Mouse (Mus musculus) gastrocnemius, postnatal 10 days (tissue): ENCODE data around the gene Opn5. TPM values are rescaled to one million over a fixed set of nuclear protein-coding genes. Genes with fewer than 3 reads are reported as not detected.

ENCODE experiments used
- DNase-seq: peaks from one replicate; pipeline ENCODE4 v3.0.0; 2021; ENCODE audit warnings: mixed read lengths
- long read RNA-seq, 2 experiments: library from polyadenylated mRNA; stranded (forward); transcript quantifications; one replicate each; pipeline ENCODE4 v2.0.0; 2021
- total RNA-seq, 2 experiments: library from RNA; stranded (reverse); gene quantifications; 2 replicates each; pipeline ENCODE4 v1.2.3; 2021

Opn5 gene
- not detected for total RNA-seq
- long read RNA-seq, experiment 1 = 0 reads
- long read RNA-seq, experiment 2 = 0 reads

DNA sequence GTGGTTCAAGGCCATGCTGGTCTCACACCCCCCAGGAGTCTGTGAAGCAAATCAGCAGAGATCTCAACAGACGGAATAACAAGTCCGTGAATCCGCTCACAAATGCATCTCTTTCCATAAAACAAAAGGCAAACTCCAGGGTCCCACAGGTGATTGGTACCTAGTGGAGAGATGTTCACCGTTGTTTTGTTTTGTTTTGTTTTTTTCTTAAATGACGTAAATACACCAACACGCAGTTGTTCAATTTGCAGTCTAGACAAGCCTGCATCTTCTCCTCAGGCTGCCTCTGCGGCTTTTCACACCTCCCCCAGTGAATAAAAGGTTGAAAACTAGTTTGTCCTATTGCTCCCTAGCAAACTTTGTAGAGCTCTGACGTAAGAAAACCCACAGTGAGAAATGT, at the start of gene Opn5:
Gene Opn5, minus strand, starts transcription at position 101 of the 400 bp plus-strand sequence.
- no peak for DNase-seq

DNA sequence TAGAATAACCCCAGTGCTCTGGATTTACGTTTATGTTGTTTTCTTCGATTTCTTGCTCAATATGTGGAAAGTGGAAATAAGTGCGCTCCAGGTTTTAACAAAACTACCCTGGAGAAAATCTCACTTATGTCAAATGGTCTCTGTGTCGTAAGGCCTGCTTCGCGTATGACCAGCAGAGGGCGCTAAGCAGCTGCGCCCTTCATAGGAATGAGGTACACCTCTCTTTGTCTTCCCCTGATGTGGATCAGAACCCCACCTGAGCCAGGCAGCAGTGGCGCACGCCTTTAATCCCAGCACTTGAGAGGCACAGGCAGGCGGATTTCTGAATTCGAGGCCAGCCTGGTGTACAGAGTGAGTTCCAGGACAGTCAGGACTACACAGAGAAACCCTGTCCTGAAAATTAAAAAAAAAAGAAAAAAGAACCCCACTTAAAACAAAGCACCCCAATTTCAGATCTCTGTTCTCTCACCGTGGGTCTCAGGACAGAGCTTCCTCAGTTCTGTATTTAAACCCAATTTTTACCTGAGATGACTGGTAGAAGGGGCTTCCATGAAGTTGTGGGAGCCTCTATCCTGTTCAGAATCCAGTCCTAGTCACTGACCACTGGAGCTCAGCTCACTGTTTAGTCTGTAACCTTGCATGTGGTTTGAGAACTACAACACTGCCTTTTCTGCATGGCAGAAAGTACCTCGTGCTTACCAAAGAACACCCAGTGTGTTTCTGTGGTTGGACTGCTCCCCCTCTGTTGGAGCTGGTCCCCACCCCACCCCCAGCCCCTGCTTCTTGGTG, 47.6 kb upstream of the Opn5 start:
- peak; percentile 55 for DNase-seq

DNA sequence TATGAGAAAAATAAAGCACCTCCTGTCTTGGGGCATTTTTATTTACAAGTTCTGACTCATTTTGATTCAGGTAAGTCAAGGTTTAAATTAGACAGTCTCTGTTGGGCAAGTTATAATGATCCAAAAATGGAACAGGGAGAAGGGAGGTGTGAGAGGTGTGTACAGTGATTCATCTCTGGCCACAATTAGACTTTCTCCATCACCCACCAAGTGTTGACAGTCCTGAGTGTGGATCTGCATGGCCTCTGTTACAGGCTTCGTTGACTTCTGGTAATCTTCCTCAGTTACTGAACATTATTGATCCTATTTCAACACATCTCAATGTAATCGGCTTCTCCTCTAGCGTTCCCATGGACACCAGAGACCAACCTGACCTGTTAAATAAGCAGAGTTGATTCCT, 32.2 kb upstream of the Opn5 start:
- DNase-seq = no peak

DNA sequence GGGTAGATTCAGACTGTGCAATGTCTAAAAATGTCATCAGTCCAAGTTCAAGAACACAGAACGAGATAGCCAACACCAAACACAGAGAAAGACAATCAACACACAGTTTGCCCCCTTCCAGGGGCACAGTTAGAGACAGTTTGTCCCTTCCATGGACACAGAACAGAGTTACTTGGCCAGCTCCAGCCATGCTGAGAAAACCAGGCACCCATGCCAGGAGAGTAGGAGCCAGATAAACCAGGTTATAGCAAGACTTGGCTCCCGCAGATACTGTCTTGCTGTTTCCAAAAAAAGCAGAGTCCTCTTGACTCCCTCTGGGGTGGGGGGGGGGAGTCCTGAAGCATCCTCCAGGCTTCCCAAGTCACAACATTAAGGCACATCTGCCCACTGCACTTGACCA, 19.0 kb upstream of the Opn5 start:
- DNase-seq = no peak

DNA sequence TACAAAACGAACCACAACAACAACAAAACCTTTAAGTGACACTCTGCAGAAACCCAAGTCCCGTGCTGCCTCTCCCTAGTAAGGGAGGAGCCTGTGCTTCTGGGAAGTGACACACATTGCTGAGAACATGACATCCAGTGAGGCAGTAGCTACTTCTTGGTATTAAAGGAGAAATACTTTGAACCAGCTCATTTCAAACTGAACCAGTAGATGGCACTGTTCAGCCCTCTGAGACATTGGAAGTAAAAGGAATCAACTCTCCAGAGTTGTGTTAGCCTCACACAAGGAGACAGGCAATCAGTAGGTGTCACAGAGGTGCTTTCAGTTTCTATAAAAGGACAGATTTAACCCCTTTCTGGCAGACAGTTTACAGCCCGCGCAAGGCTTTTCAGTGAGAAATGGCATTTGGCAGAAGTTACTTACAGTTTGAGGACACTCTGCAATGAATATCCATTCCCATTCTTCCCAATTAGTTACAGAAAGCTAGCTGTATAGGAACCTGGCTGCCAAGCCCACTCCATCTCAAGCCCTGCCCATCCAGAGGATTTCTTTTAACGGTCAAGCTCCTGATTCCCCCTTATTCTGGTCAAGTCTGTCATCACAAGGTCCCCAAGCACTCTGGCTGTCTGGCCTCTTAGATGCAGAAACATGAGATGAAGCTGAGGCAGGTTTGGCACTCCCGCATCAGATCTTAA, 2.0 kb upstream of the Opn5 start:
- DNase-seq = peak; percentile 6

DNA sequence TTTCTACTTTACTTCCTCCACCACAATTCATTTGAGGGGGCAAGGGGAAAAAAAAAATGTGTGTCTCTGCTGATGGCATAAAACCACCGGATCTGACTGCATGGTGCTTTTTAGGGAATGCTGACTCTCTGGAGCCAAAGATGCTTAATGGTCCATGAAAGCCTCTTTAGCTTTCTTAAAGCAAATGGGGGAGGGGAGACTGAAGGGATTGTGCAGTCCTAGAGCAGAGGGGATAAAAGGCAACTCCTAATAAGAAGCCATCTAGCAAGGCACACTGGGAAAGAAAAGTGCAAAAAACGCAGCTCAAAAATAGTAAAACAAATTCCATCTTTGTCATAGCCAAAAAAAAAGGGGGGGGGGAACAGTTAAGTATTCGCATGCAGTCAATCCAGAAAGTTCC, 2.9 kb downstream of the Opn5 start:
- no peak for DNase-seq

DNA sequence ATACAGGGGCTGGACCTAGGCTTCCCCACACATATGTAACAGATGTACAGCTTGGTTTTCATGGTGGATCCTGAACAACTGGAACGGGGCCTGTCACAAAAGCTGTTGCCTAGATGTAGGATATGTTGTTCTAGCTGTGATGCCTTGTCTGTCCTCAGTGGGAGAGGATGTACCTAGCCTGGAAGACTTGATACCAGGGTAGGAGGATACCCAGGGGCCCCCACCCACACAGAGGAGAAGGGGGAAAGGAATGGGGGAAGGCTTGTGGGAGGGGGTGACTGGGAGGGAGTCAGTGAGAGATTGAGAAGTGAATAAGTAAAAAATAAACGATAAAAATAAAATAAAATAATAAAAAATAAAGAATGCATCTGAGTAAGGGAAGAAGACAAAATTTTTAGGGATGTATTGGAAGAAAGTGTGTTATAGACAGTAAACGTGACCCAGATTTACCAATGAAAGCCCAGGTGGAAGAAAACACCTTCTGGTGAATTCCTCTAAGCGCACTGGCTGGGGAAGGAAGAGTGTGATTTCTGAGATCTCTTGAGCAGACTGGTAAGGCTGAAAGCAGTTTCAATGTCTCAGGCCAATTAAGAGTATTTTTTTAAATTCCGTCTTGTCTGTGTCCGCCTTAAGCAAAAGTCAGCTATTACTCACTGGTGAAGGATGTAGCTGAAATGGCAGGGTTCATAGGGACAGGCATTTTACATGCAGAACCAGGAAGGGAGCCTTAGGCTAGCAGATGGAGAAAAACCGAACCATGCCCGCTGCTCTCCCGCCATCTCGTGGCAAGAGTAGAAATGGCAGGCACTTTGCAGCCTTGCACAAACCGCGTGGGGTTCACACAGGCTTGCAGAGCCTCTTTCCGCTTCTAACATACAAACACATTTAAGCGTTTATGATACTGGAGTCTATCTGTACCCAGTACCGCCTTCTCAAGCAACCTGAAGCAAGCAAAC, 8.1 kb downstream of the Opn5 start:
- peak; percentile 76 for DNase-seq

DNA sequence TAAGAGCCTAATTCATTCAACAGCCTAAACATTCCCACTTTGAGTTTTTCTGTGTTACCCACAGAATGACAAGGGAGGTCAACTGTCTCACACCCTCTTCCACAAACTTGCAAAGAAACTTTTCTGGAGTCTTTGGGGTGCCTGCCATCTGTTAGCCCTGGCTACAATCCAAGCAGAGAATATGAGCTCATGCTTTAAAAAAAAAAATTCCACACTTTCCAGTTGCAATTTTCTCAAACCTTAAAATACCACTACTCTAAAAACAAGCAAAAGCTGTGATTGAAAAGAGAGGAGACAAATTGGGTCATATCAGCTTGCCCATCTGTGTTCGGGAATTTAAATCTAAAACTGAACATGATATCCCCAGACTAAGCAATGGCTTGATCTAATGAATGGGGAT, 24.7 kb downstream of the Opn5 start:
- DNase-seq = no peak

DNA sequence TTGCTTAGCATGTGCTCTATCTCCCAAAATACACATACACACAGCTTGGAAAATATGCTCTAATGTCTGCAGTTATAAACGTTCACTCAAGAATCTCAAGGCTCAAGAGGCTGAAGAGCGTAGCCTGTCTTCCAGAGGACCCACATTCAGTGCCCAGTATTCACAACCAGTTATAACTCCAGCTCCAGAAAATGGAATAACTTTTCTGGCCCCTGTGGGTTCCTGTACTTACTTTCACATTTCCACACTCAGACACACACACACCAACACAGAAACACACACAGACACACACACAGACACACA, 28.2 kb downstream of the Opn5 start:
- no peak for DNase-seq

DNA sequence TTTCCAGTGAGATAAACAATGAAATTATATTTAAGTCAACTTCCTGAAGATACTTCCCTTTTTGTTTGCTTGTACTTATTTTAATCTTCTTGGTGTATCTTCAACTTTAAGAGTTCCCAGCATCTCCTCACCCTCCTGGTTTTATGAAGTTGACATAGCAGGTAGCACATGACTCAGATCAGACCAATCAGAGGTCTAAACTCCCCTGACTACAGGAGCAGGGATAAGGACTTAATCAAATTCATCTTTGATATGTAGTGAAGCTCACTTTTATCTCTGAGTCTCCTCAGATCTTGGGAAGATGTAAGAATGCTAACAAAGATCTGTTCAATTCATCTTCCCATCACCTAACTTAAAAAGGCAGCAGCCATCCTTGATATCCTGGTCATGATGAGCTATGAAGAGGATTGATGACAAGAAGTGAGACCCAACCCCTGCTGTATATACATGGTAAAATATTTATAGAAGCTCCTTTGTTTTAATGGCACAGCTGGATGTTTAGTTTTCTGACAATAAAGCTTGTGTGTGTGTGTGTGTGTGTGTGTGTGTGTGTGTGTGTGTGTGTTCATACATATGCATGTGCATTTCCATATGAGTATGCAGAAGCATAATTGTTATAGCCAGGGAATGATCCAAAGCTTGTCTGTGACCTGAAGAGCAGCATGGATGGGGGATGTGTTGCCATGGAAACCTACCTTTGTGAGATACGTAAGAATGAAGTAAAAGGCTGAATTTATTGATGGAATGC, 28.7 kb downstream of the Opn5 start:
- DNase-seq = no peak

DNA sequence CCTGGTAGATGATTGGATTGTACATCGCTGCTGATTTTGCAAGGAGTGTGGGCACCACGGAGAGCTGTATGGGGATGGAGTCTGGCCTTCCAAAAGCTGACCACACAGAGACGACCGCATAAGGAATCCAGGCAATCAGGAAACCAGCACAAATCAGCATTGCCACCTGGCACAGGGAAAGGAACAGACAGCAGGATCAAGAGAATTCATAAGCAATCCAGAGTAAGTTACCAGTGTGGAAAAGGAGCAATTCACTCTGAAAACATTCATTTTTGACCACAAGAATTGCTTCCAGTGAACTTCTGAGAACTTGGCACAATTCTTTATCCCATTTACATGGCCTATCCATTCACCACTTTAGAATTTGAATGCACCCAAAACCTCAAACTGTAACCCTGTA, 30.6 kb downstream of the Opn5 start:
- DNase-seq = no peak

DNA sequence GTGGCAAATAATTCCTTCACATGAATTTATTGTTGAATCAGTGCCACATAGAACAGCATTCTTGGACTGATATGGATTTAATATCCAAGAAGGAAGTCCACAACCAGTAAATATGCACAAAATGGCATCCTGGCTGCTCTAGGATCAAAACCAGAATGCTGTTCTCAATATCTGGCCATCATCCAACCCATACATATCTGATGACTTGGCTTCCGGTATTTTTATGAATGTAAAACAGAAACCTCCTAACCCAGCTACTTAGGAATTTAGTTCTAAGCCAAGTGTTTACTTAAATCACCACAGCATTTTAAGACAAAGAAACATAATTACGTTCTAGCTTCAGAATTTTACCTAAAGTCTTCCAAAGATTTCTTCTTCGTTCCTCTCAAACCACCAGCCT, 31.0 kb downstream of the Opn5 start:
- no peak for DNase-seq

DNA sequence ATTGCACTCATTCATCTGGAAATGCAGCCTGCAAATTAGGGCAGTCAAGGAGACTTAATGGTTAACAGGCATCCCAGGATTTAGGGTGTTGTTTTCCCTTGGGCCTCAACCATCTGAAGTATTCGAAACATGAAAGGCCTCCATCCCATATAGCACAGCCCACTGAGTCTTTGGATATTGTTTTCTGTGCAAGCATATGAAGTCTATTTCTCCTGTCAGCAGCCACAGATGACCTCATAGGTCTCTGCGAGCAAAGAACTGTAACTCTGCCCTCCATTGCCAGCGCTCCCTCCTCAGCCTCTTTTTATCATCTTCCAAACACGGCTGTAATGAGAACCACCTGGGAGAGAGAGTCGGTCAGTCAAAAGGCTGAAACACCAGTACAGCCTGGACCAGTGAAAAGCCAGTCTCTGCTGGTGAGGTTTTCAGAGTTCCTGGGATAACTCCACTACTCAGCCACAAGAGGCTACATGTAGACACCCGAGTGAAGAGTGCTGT, 34.5 kb downstream of the Opn5 start:
- DNase-seq = peak; percentile 3

DNA sequence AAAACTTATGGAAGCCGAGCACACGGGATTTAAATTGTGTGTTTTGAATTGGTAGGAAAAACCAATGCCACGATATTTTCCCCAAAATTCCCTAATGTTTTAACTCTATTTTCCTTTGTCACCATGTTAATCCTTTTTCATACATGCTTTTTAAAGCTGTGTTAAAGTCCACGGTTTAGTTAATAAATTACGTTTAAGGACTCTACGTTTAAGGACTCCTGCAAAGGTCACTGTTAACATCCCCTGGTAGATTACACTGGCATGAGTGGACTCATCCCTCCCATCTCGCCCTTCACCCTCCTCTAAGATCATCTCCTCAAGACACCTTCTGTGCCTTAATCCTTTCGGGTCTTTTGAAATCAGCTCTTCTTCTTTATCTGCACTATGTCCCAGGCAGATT, 37.4 kb downstream of the Opn5 start:
- DNase-seq = no peak

DNA sequence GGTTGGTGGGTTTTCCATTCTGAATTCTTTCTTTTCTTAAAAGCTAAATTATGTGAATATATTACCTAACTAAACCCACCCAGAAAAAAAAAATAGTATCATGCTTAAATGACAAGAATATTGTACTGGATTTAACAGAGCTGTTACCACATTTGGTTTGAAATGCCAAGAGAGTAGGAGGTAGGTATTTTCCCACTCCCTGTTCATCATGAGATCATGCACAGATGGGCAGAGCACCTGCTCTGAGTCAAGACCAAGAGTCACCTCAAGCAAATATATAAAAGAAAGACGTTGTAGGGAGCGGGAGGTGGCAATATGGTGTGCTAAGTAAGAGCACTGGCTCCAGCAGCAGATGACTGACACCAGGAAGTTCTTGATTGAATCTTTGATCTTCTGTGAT, 61.6 kb downstream of the Opn5 start:
- no peak for DNase-seq

DNA sequence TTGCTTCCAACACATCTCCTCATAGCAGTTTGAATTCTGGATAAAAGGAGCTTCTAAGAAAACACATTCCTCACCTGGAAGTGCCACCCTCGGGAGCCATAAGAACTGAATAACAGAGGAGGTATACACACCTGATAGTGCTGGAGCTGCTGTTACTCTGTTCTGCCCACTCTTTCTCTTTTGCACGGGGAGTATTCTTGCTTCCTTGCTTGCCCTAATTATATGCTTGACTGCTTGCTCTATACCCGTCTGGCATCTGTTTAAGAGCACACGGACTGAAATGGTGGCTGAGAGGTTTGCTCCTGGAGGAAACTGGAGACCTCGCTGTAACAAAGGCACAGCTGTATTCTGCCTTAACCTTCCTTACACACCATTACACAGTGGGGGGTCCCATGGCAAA, 81.0 kb downstream of the Opn5 start:
- DNase-seq = no peak

DNA sequence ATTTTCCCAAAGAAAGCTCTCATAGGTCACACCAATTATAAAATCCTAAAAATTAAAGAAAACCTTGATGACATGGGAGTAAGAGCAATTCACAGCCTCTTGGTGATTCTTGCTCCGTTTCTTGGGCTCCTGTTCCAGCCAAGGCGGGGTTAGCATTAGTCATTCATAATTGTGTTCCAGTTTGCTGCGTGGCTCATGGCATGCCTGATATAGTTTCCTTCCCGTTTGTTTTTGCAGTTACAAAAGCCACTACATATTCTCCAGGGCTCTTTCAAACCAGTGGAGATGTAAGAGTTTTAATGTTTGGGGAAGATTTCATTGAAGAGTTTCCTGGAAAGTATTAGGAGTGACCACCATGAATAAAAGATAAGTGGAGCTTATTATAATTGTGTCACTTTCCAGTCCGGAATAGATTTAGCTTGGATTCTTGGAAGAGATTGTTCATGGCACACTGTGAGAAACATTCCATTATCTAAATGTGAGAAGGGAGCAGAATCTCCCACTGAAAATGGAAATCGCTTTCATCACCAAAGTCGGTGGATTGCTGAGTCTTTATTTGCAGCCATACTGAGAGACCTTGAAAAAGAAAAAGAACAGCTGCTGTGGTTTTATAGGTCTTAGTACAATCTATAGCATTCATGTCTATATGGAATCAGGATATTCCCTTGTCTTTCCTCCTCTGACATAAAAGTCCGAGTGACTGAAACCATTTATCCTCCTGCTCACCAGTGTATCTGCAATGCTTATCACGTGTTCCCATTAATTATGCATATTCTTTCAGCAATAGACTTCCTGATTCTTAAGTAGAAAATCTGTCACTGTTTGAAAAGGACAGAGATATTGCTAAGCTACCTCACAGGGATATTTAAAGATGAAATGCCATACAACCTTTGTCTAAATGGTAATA, 101.6 kb downstream of the Opn5 start:
- no peak for DNase-seq
